Mouse (Mus musculus): ENCODE measurements around the gene Btbd35f18.
"Not testable (repeated sequence)": the region's sequence is repeated elsewhere in the genome, so short reads cannot be mapped to it uniquely, and the experiment has no call there.

The Btbd35f18 gene

DNA sequence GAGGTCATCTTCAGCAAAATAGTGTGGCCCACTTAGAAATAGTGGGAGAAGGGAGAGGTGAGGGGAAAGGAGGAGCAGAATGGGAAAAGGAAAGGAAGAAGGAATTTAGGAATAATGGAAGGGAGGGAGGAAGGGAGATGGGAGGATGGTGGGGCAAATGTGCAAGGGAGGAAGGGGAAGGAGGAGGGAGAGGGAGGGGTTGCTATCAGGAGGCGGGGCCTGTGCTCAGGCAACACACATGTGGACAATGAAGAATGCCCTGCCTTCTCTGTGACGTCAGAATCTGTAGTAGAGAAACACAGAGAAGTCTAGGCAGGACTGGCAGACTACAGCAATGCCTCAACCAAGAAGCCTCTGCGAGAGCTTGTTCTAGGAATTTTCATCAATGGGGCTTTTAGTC is at the start of gene Btbd35f18:
Gene Btbd35f18 (plus strand): TSS at position 301 of the 400 bp plus-strand sequence.
- DNase-seq (ENCODE audit: low spot score) = not testable (repeated sequence)
